Mouse (Mus musculus) layer of hippocampus, adult 18-20 months (tissue): ENCODE measurements at regions not wholly inside any gene's neighbourhood (a gene's known extent, or its start where the extent isn't known, plus 50 kb on each side); places are given as distances from the start of the nearest gene placed in this dataset.

Experiments used
- DNase-seq, 2 experiments: peaks; one replicate each; pipeline ENCODE4 v3.0.0; 2022; ENCODE audit warnings: low spot score in 2 of 2

- DNase-seq = no peak
Observed at GRCm38 (mm10) chr13:51297231-51297880, 111.1 kb upstream of the S1pr3 start.

GRCm38 (mm10) chr13:51299047-51299760 lies 109.2 kb upstream of the S1pr3 start:
- DNase-seq = no peak

- DNase-seq = no peak
Observed at GRCm38 (mm10) chr13:51301476-51301875, 107.0 kb upstream of the S1pr3 start.

GRCm38 (mm10) chr13:51303112-51303511 lies 105.3 kb upstream of the S1pr3 start:
- DNase-seq = no peak

GRCm38 (mm10) chr13:51304631-51305030 lies 103.8 kb upstream of the S1pr3 start:
- DNase-seq = no peak

- no peak for DNase-seq
Observed at GRCm38 (mm10) chr13:51309446-51309845, 99.0 kb upstream of the S1pr3 start.

- no peak for DNase-seq
Observed at GRCm38 (mm10) chr13:51310041-51310440, 98.4 kb upstream of the S1pr3 start.

- DNase-seq = no peak
Observed at GRCm38 (mm10) chr13:51311679-51312255, 96.7 kb upstream of the S1pr3 start.

- DNase-seq = no peak
Observed at GRCm38 (mm10) chr13:51313129-51313850, 95.1 kb upstream of the S1pr3 start.

- no peak for DNase-seq
Observed at GRCm38 (mm10) chr13:51314541-51314977, 93.9 kb upstream of the S1pr3 start.

GRCm38 (mm10) chr13:51315008-51315778 lies 93.2 kb upstream of the S1pr3 start:
- DNase-seq = no peak

- DNase-seq = no peak
Observed at GRCm38 (mm10) chr13:51315779-51316041, 92.7 kb upstream of the S1pr3 start.

- DNase-seq = no peak
Observed at GRCm38 (mm10) chr13:51323058-51323715, 85.3 kb upstream of the S1pr3 start.

GRCm38 (mm10) chr13:51324714-51325113 lies 83.7 kb upstream of the S1pr3 start:
- DNase-seq = no peak

GRCm38 (mm10) chr13:51325298-51325697 lies 83.1 kb upstream of the S1pr3 start:
- no peak for DNase-seq

GRCm38 (mm10) chr13:51326128-51326527 lies 82.3 kb upstream of the S1pr3 start:
- no peak for DNase-seq

- DNase-seq = peak in 1 of 2 experiments; percentile 41
Observed at GRCm38 (mm10) chr13:51328131-51328970, 80.1 kb upstream of the S1pr3 start.

GRCm38 (mm10) chr13:51328971-51329346 lies 79.5 kb upstream of the S1pr3 start:
- no peak for DNase-seq

GRCm38 (mm10) chr13:51329717-51330116 lies 78.7 kb upstream of the S1pr3 start:
- DNase-seq = no peak

- DNase-seq = no peak
Observed at GRCm38 (mm10) chr13:51332271-51332670, 76.2 kb upstream of the S1pr3 start.
